Mouse (Mus musculus): ENCODE results near the gene Gtpbp3. TPM values are rescaled to one million over a fixed set of nuclear protein-coding genes. Genes with fewer than 3 reads are reported as not detected.
A peak's percentile ranks its signal among the peaks of the same experiment; 100 is the strongest.

The Gtpbp3 gene
- polyA plus RNA-seq, 1 experiment from 2014 or later: 8.4 TPM

DNA sequence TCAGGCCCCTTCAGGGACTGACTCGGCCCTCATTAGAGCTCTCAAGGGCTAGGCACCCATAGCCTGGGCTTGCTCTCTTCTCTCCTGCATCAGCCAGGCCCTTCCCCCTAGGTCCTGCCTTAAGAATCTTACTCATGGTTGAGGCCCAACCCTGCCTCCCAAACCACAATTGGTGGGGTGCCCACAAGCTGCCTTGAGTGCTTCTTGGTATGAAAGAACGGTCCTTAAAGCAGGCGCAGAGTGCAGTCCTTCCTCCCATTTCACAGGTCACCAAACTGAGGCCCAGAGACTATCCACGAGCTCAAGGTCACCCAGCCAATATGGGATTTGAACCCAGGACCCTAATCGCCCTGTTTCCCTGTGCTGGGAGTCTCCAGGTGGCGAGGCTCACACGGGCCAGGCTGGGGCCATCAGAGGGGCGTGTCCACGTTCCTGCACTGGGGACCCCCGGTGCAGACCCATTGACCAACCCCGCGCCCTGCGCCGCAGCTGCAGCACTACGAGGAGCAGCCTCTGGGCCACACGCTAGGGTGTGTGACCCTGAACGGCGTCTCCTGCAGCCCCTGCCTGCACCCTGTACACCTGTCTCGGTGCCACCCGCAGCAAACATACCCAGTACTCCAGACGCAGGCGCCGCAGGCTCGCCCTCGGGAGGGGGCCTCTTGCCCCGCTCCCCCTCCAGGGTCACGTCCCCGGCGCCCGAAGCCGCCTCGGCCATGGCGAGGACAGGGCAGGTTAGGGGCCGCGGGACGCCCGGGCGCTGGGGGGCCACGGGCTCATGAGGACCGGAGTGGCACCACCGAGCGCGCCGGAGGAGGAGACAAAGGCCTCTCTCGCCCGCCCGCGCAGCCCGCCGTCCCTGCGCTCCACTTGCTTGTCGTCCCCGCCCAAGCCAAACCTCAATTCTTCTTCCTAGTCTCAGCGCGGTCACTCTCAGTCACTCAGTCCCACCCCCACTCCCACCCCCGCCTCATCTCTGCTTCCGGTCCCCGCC lies 2.5 kb upstream of the Gtpbp3 start, which contains the start of gene Ano8:
Gene Ano8, minus strand, starts transcription at position 822 of the 994 bp plus-strand sequence.
- Histone ChIP-seq H3K4me1 (ENCODE audit: control insufficient read depth, insufficient read depth, low read length) (peaks cover 14% of the 10 kb centered on the region), H3K9me3 (ENCODE audit: control insufficient read depth, low read length) (no peaks in the 10 kb centered on the region), H3K4me3 (ENCODE audit: low read length) (peak within 1 kb of the TSS; percentile 83), H3K4me2 (replicated peaks; ENCODE audit: low read depth, low read length) (peak within 1 kb of the TSS; percentile 62), H3K9ac (ENCODE audit: low read depth, low read length) (peak within 1 kb of the TSS; percentile 89), H3K36me3 (ENCODE audit: control insufficient read depth, insufficient read depth, low read length) (peaks cover 11% of the 10 kb centered on the region; the same call in 1 of the 2 replicates), H3K27ac (ENCODE audit: low read depth, low read length) (peak within 1 kb of the TSS; percentile 65; the same call in 1 of the 2 replicates), H3K27me3 (ENCODE audit: control insufficient read depth, insufficient read depth, low read length) (no peaks in the 10 kb centered on the region)
- WGBS: 6% methylated on average over 57 of the region's 58 CpGs
- ATAC-seq (ENCODE audit: low FRiP score, low TSS enrichment): peak; percentile 63

DNA sequence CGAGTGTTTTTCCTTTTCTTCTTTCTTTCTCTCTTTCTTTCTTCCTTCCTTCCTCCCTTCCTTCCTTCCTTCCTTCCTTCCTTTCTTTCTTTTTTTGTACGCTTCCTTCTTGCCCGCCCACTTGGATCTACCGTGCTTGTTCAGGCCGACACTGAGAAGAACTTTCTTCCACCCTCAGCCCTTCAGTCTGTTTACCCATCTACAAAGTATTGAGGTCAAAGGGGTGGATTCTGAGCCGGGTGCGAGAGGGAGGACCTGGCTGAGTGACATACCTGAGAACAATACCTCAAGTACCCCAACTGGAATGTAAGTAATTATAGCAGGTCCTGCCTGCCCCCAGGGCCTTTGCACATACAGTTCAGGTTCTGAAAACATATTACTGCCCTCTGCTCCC lies 1.8 kb upstream of the Gtpbp3 start:
- H3K27me3 ChIP-seq (ENCODE audit: control insufficient read depth, insufficient read depth, low read length): no peaks in the 10 kb centered on the region
- peaks cover 13% of the 10 kb centered on the region; the same call in 1 of the 2 replicates for H3K36me3 ChIP-seq (ENCODE audit: control insufficient read depth, insufficient read depth, low read length)
- no peak for ATAC-seq (ENCODE audit: low FRiP score, low TSS enrichment)
- H3K9me3 ChIP-seq (ENCODE audit: control insufficient read depth, low read length): no peaks in the 10 kb centered on the region
- 0 out of 2 replicates have a peak overlapping the region, but pooled peaks have one; percentile 89 for H3K9ac ChIP-seq (ENCODE audit: low read depth, low read length)
- 18% methylated on average over 7 of the region's 7 CpGs for WGBS
- H3K4me3 ChIP-seq (ENCODE audit: low read length): peak overlapping the region; percentile 83
- no peak overlapping the region for H3K27ac ChIP-seq (ENCODE audit: low read depth, low read length)
- H3K4me2 ChIP-seq (replicated peaks; ENCODE audit: low read depth, low read length): peak overlapping the region; percentile 62
- H3K4me1 ChIP-seq (ENCODE audit: control insufficient read depth, insufficient read depth, low read length): peaks cover 11% of the 10 kb centered on the region

DNA sequence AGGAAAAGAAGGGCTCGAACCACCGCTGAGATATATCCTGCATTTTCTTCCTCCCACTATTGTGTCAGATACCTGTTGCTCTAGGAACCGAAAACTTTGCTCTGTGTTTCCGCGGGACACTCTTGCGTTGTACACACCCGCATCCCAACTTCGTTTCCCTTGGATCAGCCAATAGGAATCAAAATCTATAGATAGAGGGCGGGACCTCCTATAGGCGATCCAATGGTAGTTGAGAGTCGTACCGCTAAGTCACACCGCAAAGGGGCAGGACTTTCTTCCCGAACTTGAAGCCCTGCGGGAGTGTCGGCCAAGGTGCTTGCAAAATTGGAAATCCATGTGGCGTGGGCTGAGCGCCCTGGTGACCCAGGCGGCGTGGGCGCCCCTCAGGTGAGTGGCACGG lies 551 bp downstream of the Gtpbp3 start:
- Histone ChIP-seq H3K27ac (ENCODE audit: low read depth, low read length) (peak overlapping the region; percentile 82; the same call in 1 of the 2 replicates), H3K27me3 (ENCODE audit: control insufficient read depth, insufficient read depth, low read length) (no peaks in the 10 kb centered on the region), H3K4me2 (replicated peaks; ENCODE audit: low read depth, low read length) (peak overlapping the region; percentile 97), H3K36me3 (ENCODE audit: control insufficient read depth, insufficient read depth, low read length) (peaks cover 23% of the 10 kb centered on the region), H3K9me3 (ENCODE audit: control insufficient read depth, low read length) (no peaks in the 10 kb centered on the region), H3K9ac (ENCODE audit: low read depth, low read length) (peak overlapping the region; percentile 78), H3K4me1 (ENCODE audit: control insufficient read depth, insufficient read depth, low read length) (peaks cover 11% of the 10 kb centered on the region), H3K4me3 (ENCODE audit: low read length) (peak overlapping the region; percentile 87)
- WGBS: 0% methylated on average over 22 of the region's 22 CpGs
- peak; percentile 81 for ATAC-seq (ENCODE audit: low FRiP score, low TSS enrichment)

DNA sequence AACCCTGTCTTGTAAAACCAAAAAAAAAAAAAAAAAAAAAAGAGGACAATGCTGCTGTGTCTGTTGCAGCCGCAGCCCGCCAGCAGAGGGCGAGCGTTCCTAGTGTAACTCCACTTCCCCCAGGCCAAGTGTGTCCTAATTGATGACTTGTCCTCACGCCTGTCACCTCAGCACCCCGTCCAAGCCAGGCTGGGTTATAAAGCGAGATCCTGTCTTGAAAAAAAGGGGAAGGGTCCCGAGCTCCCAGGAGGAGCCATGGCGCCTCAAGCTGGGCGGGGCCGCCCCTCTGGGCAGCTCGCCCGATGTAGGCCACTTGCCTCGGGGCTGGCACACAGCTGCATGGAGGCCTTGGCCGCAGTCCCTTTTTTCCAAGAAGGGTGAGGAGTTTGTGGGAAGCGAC lies 7.1 kb downstream of the Gtpbp3 start:
- H3K4me3 ChIP-seq (ENCODE audit: low read length): no peak overlapping the region
- WGBS: 21% methylated on average over 16 of the region's 16 CpGs
- ATAC-seq (ENCODE audit: low FRiP score, low TSS enrichment): peak; percentile 51
- peaks cover 44% of the 10 kb centered on the region for H3K4me1 ChIP-seq (ENCODE audit: control insufficient read depth, insufficient read depth, low read length)
- H3K27me3 ChIP-seq (ENCODE audit: control insufficient read depth, insufficient read depth, low read length): no peaks in the 10 kb centered on the region
- H3K9me3 ChIP-seq (ENCODE audit: control insufficient read depth, low read length): no peaks in the 10 kb centered on the region
- peak overlapping the region; percentile 84; the same call in 1 of the 2 replicates for H3K27ac ChIP-seq (ENCODE audit: low read depth, low read length)
- H3K9ac ChIP-seq (ENCODE audit: low read depth, low read length): no peak overlapping the region
- H3K36me3 ChIP-seq (ENCODE audit: control insufficient read depth, insufficient read depth, low read length): peaks cover 31% of the 10 kb centered on the region
- peak overlapping the region; percentile 19; the same call in 1 of the 2 replicates for H3K4me2 ChIP-seq (replicated peaks; ENCODE audit: low read depth, low read length)

DNA sequence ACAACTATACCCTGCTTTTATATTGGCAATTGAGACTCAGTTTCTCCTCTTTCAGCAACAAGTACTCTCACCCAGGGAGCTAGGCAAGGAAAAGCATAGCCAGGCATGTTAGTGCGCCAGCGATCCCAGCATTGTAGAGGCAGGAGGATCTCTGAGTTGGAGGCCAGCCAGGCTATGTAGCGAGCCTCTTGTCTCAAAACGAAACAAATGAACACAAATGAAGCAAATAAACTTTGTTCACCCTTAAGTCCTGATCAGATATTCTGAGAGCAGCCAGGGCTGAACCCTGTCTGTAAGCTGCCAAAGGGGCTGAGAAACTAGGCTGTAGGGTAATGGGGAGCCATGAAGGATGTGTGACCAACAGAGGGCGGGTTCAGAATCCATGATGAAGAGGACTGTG lies 7.9 kb downstream of the Gtpbp3 start:
- 82% methylated on average over 5 of the region's 5 CpGs for WGBS
- ATAC-seq (ENCODE audit: low FRiP score, low TSS enrichment): no peak
- H3K9ac ChIP-seq (ENCODE audit: low read depth, low read length): no peak overlapping the region

DNA sequence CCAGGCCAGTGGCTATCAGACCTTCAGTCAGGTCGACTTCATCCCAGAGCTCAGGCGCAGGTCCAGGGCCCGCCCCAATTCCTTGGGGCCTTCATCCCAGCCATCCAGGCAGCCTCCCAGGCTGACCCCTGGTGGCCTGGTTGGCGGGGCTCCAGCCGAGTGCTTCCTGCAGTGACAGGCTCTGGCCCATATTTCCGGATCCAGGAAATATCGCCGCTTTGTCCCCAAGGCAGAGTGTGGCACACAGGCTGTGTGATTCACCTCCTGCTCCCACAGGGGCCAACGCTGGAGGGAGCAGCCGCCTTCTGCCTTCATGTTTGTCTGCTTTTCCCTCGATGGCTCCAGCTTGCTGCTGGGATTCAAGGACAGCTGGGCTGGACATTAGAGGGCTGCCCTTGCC lies 8.6 kb downstream of the Gtpbp3 start:
- H3K4me3 ChIP-seq (ENCODE audit: low read length): no peak overlapping the region
- peak overlapping the region; percentile 84 for H3K27ac ChIP-seq (ENCODE audit: low read depth, low read length)
- H3K4me2 ChIP-seq (replicated peaks; ENCODE audit: low read depth, low read length): no peak overlapping the region
- H3K36me3 ChIP-seq (ENCODE audit: control insufficient read depth, insufficient read depth, low read length): peaks cover 23% of the 10 kb centered on the region
- WGBS: 13% methylated on average over 11 of the region's 11 CpGs
- H3K27me3 ChIP-seq (ENCODE audit: control insufficient read depth, insufficient read depth, low read length): no peaks in the 10 kb centered on the region
- H3K9ac ChIP-seq (ENCODE audit: low read depth, low read length): peak overlapping the region; percentile 28
- H3K9me3 ChIP-seq (ENCODE audit: control insufficient read depth, low read length): no peaks in the 10 kb centered on the region
- H3K4me1 ChIP-seq (ENCODE audit: control insufficient read depth, insufficient read depth, low read length): peaks cover 44% of the 10 kb centered on the region
- peak; percentile 51 for ATAC-seq (ENCODE audit: low FRiP score, low TSS enrichment)

More for the DNA sequence above, 7.9 kb downstream of the Gtpbp3 start:
- Histone ChIP-seq H3K27ac (ENCODE audit: low read depth, low read length) (peak overlapping the region; percentile 84), H3K9me3 (ENCODE audit: control insufficient read depth, low read length) (no peaks in the 10 kb centered on the region), H3K27me3 (ENCODE audit: control insufficient read depth, insufficient read depth, low read length) (no peaks in the 10 kb centered on the region), H3K36me3 (ENCODE audit: control insufficient read depth, insufficient read depth, low read length) (peaks cover 29% of the 10 kb centered on the region), H3K4me2 (replicated peaks; ENCODE audit: low read depth, low read length) (no peak overlapping the region), H3K4me1 (ENCODE audit: control insufficient read depth, insufficient read depth, low read length) (peaks cover 44% of the 10 kb centered on the region), H3K4me3 (ENCODE audit: low read length) (no peak overlapping the region)

DNA sequence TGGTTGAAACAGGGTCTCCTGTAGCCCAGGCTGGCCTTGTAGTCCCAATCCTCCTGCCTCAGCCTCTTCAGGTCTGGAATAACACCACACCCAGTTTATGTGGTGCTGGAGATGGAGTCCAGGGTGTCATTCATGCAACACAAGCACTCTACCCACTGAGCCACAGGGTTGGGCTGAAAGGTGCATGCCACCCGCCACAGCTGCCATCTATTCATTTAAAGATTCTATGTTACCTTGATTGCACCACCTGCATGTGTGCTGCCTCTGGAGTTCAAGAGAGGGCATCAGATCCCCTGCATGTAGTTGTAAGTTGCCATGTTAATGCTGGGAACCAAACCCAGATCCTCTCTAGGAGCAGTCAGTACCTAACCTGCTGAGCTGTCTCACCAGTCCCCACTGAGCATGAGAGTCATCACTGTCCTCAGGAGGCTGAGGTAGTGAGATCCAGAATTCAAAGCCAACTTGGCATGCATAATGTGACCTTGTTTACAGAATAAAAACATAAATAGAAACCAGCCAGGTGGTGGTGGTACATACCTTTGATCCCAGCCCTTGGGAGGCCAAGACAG lies 9.3 kb downstream of the Gtpbp3 start:
- Histone ChIP-seq H3K27ac (ENCODE audit: low read depth, low read length) (peak overlapping the region; percentile 84), H3K27me3 (ENCODE audit: control insufficient read depth, insufficient read depth, low read length) (no peaks in the 10 kb centered on the region), H3K9me3 (ENCODE audit: control insufficient read depth, low read length) (no peaks in the 10 kb centered on the region), H3K36me3 (ENCODE audit: control insufficient read depth, insufficient read depth, low read length) (peaks cover 19% of the 10 kb centered on the region), H3K9ac (ENCODE audit: low read depth, low read length) (peak overlapping the region; percentile 28; the same call in 1 of the 2 replicates), H3K4me3 (ENCODE audit: low read length) (no peak overlapping the region), H3K4me2 (replicated peaks; ENCODE audit: low read depth, low read length) (no peak overlapping the region), H3K4me1 (ENCODE audit: control insufficient read depth, insufficient read depth, low read length) (peaks cover 44% of the 10 kb centered on the region)
- 96% methylated on average over 1 of the region's 1 CpGs for WGBS
- ATAC-seq (ENCODE audit: low FRiP score, low TSS enrichment): no peak

DNA sequence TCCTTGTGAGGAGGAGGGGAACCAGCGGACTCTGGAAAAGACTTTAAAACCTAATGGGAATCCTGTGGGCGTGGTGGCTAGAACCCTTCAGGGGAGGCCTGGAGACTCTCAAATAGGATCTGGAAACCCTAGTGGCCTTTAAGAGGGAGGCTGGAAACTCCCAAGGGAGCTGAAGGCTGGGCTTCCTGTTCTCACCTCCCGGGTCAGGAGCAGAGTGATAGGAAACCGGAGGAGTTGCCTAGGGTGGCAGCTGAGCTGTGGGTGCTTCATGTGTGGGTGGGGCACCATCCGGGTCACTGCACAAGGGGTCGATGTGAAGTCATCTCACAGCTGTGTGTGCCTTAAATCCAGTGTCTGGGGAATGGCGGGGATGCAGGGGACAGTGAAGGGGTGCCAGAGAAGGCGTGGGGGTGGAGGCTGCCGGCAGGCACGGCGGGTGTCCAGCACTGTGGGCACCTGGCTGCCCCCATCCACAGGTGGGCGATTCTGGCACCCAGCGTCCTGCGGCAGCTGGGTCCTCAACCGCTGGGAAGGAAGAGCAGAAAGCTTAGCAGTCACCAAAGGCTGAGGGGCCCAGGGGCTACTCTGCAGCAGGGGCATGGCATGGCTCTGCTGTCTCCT lies 10.1 kb downstream of the Gtpbp3 start:
- H3K4me1 ChIP-seq (ENCODE audit: control insufficient read depth, insufficient read depth, low read length): peaks cover 44% of the 10 kb centered on the region
- no peaks in the 10 kb centered on the region for H3K9me3 ChIP-seq (ENCODE audit: control insufficient read depth, low read length)
- no peaks in the 10 kb centered on the region for H3K27me3 ChIP-seq (ENCODE audit: control insufficient read depth, insufficient read depth, low read length)
- peaks cover 10% of the 10 kb centered on the region; the same call in 1 of the 2 replicates for H3K36me3 ChIP-seq (ENCODE audit: control insufficient read depth, insufficient read depth, low read length)
- H3K27ac ChIP-seq (ENCODE audit: low read depth, low read length): peak overlapping the region; percentile 84
- peak; percentile 50 for ATAC-seq (ENCODE audit: low FRiP score, low TSS enrichment)
- WGBS: 8% methylated on average over 15 of the region's 15 CpGs
- H3K9ac ChIP-seq (ENCODE audit: low read depth, low read length): no peak overlapping the region
- no peak overlapping the region for H3K4me3 ChIP-seq (ENCODE audit: low read length)
- H3K4me2 ChIP-seq (replicated peaks; ENCODE audit: low read depth, low read length): no peak overlapping the region
